16 mouse cellular contexts compared by ENCODE assay signal in the genomic region with DNA sequence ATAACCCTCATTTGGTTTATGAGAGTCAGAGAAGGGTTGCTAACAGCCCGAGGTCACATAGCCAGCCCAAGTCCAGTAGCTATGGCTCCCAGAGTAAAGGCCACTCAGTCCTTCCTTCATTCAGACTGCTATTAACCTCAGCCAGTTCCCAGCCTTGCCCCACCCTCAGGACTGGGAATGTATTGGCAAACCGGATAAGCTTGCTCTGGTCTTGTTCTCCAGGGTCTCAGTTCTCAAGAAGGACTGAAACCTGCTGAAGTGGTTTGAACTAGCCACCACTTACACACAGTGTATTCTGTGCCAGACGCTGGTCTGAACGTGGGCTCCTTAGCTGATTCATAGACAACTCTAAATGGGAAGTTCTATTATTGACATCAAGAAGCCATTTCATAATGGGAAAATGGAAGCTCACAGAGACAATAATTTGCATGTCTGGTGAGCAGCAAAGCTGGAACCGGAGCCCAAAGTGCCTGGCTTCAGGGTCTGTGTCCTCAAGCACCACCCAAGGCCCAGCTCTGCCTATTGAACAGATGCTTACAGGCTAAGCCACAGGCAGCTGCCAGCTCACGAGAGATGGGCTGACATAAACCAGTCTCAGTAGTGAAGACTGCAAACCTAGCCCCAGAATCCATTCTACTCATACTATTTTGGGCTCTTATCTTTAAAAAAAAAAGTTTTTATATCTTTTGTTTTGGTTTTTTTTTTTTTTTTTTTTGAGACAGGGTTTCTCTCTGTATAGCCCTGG. TPM values are rescaled to one million over a fixed set of nuclear protein-coding genes. Genes with fewer than 3 reads are reported as not detected.
A peak's percentile ranks its signal among the peaks of the same experiment; 100 is the strongest.
DNase-seq lines count a peak whose midpoint lies in the region; ATAC-seq and TF ChIP-seq lines count a peak whose summit lies in the region.
"Had no signal": no experiment of that assay in that cellular context is flagged by ENCODE, and none has a peak within 500 bp of the region (broad histone marks: within the 10 kb centered on the region; RNA-seq: fewer than 3 reads in every experiment).

No protein-coding gene starts in this region.

- H3K4me3 ChIP-seq in lung, adult 2 months (replicated peaks; ENCODE audit: extremely low read depth, low read depth, low read length) = no peak overlapping the region
- H3K4me3 ChIP-seq: forebrain, embryonic 12.5 days; limb, embryonic 13.5 days had no signal

- no peak for ATAC-seq in megakaryocyte progenitor cell, adult 5-6 weeks (replicated peaks; ENCODE audit: poor library complexity)
- ATAC-seq: activated CD4-positive, CD25-positive, alpha-beta regulatory T cell, adult 4 months; midbrain, embryonic 16.5 days; Patski had no signal

- peak; percentile 49 for DNase-seq in kidney, postnatal 14 days
- DNase-seq in kidney, postnatal 10 days = no peak
- DNase-seq in lung, adult 2 months = peak; percentile 23
- DNase-seq in lung, postnatal 36 days = peak; percentile 73
- DNase-seq in thymus, postnatal 4 days = no peak
- DNase-seq in spleen, postnatal 36 days (ENCODE audit: low spot score in 2 of 2) = no peak
- DNase-seq: cerebellum, adult 9-11 months; gastrocnemius, postnatal 25 days; layer of hippocampus, adult 9-11 months had no signal

- H3K4me1 ChIP-seq in lung, adult 2 months (ENCODE audit: control insufficient read depth, insufficient read depth, low read length) = peaks cover 7% of the 10 kb centered on the region

- no peak for TF ChIP-seq CTCF in lung, adult 2 months (IDR thresholded peaks at IDR 0.05; ENCODE audit: insufficient read depth, low read length)

- 57% methylated on average over 6 of the region's 6 CpGs for WGBS in lung, adult 2 months

- TF ChIP-seq POLR2A in lung, adult 2 months (IDR thresholded peaks at IDR 0.05; ENCODE audit: borderline replicate concordance, extremely low read depth, low read depth, low read length) = no peak

RNA-seq across cellular contexts. Expression of a gene that starts 8.3 kb away (rescaled TPM):
- polyA plus RNA-seq in lung, adult 2 months (2012; rRNA removed) = 21.8 and 38.0 TPM in 2 replicates
- 111 and 130 TPM in 2 replicates for total RNA-seq in megakaryocyte progenitor cell, adult 5-6 weeks (2015)
- total RNA-seq in megakaryocyte progenitor cell, adult 5-6 weeks (2017) = 8.4 and 9.5 TPM in 2 replicates

RNA-seq across cellular contexts. Expression of a gene that starts 21.6 kb away (rescaled TPM):
- 124 and 140 TPM in 2 replicates for polyA plus RNA-seq in lung, adult 2 months (2012; rRNA removed)
- 0.42 and 1.2 TPM in 2 replicates for total RNA-seq in megakaryocyte progenitor cell, adult 5-6 weeks (2015)
- total RNA-seq in megakaryocyte progenitor cell, adult 5-6 weeks (2017) = 0.62 and 1.3 TPM in 2 replicates
- total RNA-seq: megakaryocyte-erythroid progenitor cell, adult 5-6 weeks had no signal

Comparison
In these comparisons a context has a peak if more than half of its experiments do, and no peak if none do; other contexts are left out.
1. DNase-seq: peak in kidney, postnatal 14 days (single experiment), lung, adult 2 months (single experiment) and lung, postnatal 36 days (single experiment); none in kidney, postnatal 10 days (single experiment), thymus, postnatal 4 days (single experiment) and spleen, postnatal 36 days (0 of 2).